Mouse (Mus musculus) CH12.LX (cell line): ENCODE results near the gene Rhox3f.
"Not testable (repeated sequence)": the region's sequence is repeated elsewhere in the genome, so short reads cannot be mapped to it uniquely, and the experiment has no call there.

ENCODE experiments used
- CHD2 ChIP-seq: IDR thresholded peaks from 2 replicates; pipeline ENCODE4 v1.6.1; 2011; ENCODE audit warnings: low read length, improper control_type of control experiment
- CTCF ChIP-seq, 2 experiments: IDR thresholded peaks in 1 of 2; conservative IDR thresholded peaks in 1 of 2; 2 replicates each; pipeline ENCODE4 v1.5.1; 2011 to 2012; ENCODE audit warnings: low read depth in 2 of 2, low read length in 2 of 2, improper control_type of control experiment in 1 of 2, inconsistent platforms in 1 of 2, mild to moderate bottlenecking in 1 of 2, moderate library complexity in 1 of 2
- E2F4 ChIP-seq: IDR thresholded peaks from 2 replicates; pipeline ENCODE4 v1.6.1; 2011; ENCODE audit warnings: low read depth, low read length, improper control_type of control experiment; ENCODE audit not compliant: insufficient replicate concordance
- GABPA ChIP-seq: IDR thresholded peaks from 2 replicates; pipeline ENCODE4 v1.6.1; 2012; ENCODE audit warnings: low read depth, low read length, improper control_type of control experiment, inconsistent platforms; ENCODE audit not compliant: insufficient replicate concordance
- HCFC1 ChIP-seq: IDR thresholded peaks from 2 replicates; pipeline ENCODE4 v1.6.1; 2012; ENCODE audit warnings: low read depth, mild to moderate bottlenecking, inconsistent platforms, low read length, improper control_type of control experiment
- MYC ChIP-seq: IDR thresholded peaks from 2 replicates; pipeline ENCODE4 v1.6.1; 2011; ENCODE audit warnings: low read depth, mild to moderate bottlenecking, improper control_type of control experiment, low read length
- PAX5 ChIP-seq: IDR thresholded peaks from 2 replicates; pipeline ENCODE4 v1.6.1; 2012; ENCODE audit warnings: low read length, inconsistent platforms, mixed read lengths
- POLR2A ChIP-seq: IDR thresholded peaks from 2 replicates; pipeline ENCODE4 v1.6.1; 2011; ENCODE audit warnings: low read depth, mild to moderate bottlenecking, improper control_type of control experiment, low read length
- ZKSCAN1 ChIP-seq: IDR thresholded peaks from 2 replicates; pipeline ENCODE4 v1.6.1; 2012; ENCODE audit warnings: low read depth, inconsistent platforms, low read length, improper control_type of control experiment, borderline replicate concordance

GRCm38 (mm10) chrX:37557112-37557511 is 23.7 kb upstream of the Rhox3f start, which contains the start of gene Rhox4e:
- not testable (repeated sequence) for TF ChIP-seq POLR2A; CTCF (conservative IDR thresholded peaks at IDR 0.05 in 1 of 2, IDR thresholded peaks at IDR 0.05 in 1 of 2; ENCODE audit: low read depth in 2 of 2, low read length in 2 of 2); MYC; GABPA; E2F4; ZKSCAN1; CHD2; PAX5; HCFC1
